Mouse (Mus musculus) brain, embryonic 14.5 days (tissue): ENCODE measurements around the gene Afg1l.

Source experiments
- CTCF ChIP-seq: fragments of 200-500 bp; IDR thresholded peaks from 2 replicates; pipeline ENCODE4 v1.5.1; 2012; ENCODE audit warnings: inconsistent platforms, mild to moderate bottlenecking, moderate library complexity, borderline replicate concordance; ENCODE audit not compliant: insufficient read depth, insufficient read length; ENCODE audit errors: extremely low read depth
- POLR2A ChIP-seq: fragments of 200-500 bp; IDR thresholded peaks from 2 replicates; pipeline ENCODE4 v1.6.1; 2012; ENCODE audit warnings: mild to moderate bottlenecking, inconsistent platforms, borderline replicate concordance; ENCODE audit not compliant: poor library complexity, insufficient read depth, insufficient read length, severe bottlenecking; ENCODE audit errors: extremely low read depth

- TF ChIP-seq CTCF (no peak), POLR2A (no peak)
These were observed 206.7 kb downstream of the Afg1l start for GRCm38 (mm10) chr10:42271454-42272230.
